Mouse (Mus musculus) megakaryocyte, embryonic 14.5 days (primary cell): ENCODE data around the gene Tha1. TPM values are rescaled to one million over a fixed set of nuclear protein-coding genes. Genes with fewer than 3 reads are reported as not detected.

ENCODE experiments used
- H3K27me3 ChIP-seq: replicated peaks from 2 replicates; pipeline ENCODE3; 2012; ENCODE audit warnings: inconsistent platforms
- H3K36me3 ChIP-seq: replicated peaks from 2 replicates; pipeline ENCODE3; 2012; ENCODE audit warnings: low read length, inconsistent platforms, mixed read lengths
- H3K4me1 ChIP-seq: 2 replicates; pipeline ENCODE4 v1.6.1; 2012; ENCODE audit warnings: inconsistent platforms
- H3K4me3 ChIP-seq: replicated peaks from 2 replicates; pipeline ENCODE3; 2012; ENCODE audit warnings: moderate library complexity, mild to moderate bottlenecking, inconsistent platforms
- H3K9me3 ChIP-seq: 2 replicates; pipeline ENCODE4 v1.6.1; 2012; ENCODE audit warnings: inconsistent platforms
- FLI1 ChIP-seq: IDR thresholded peaks from 2 replicates; pipeline ENCODE4 v1.6.1; 2012; ENCODE audit warnings: low read length, inconsistent platforms, mixed read lengths
- GATA1 ChIP-seq: IDR thresholded peaks from 3 replicates; pipeline ENCODE4 v1.6.1; 2012; ENCODE audit warnings: mixed read lengths, low read length, inconsistent platforms, borderline replicate concordance
- polyA plus RNA-seq: library from polyadenylated mRNA; stranded (reverse); fragments of >175 nt; gene quantifications from 2 replicates; pipeline ENCODE4 v1.2.3, GENCODE M21; 2012; ENCODE audit warnings: low replicate concordance; ENCODE audit not compliant: insufficient read depth

Gene Tha1
- polyA plus RNA-seq, 1 experiment = 6.4 TPM

DNA sequence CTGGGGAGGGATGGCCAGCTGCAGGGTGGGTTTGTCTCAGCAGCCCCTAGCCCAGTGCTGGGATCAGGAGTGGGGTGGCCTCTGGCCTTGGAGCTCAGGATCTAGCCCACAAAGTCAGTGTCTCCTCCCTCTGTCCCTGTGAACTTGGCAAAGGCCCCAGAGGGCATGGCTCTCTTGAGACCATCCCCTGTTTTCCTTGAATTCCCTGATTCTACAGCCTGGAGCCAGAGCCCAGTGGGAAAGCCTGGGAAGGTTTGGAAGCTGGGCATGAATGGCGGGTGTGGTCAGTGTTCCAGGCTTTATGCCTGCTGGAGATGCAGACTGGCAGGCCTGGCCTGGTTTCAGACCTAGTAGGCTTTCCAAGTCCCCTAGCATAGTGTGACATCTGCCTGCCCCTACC lies 8.9 kb upstream of the Tha1 start:
- Histone ChIP-seq H3K36me3 (no peaks in the 10 kb centered on the region), H3K4me1 (peaks cover 68% of the 10 kb centered on the region), H3K9me3 (no peaks in the 10 kb centered on the region), H3K4me3 (no peak overlapping the region), H3K27me3 (peaks cover 51% of the 10 kb centered on the region)
- no peak for TF ChIP-seq FLI1
- TF ChIP-seq GATA1 = no peak

DNA sequence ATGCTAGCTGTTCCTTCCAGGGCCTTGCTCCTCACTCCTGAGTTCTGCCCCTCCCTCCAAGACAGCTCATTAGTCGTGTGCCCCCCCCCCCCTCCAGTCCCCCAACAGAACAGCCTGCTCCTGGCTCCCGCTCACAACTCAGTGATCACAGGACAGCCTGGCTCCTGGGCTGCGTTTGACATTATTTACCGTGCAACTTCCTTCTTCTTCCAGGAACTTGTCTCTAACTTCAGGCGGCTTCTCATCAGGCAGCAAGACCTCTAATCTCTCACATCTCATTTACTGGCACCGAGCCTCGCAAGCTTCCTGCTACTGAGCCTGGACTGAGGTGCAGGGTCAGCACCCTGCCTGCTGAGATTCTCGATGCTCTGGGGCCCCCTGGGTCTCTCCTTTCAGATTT lies 8.5 kb upstream of the Tha1 start:
- no peaks in the 10 kb centered on the region for H3K9me3 ChIP-seq
- no peak overlapping the region for H3K4me3 ChIP-seq
- peaks cover 72% of the 10 kb centered on the region for H3K4me1 ChIP-seq
- H3K27me3 ChIP-seq = peaks cover 49% of the 10 kb centered on the region
- no peaks in the 10 kb centered on the region for H3K36me3 ChIP-seq
- TF ChIP-seq GATA1 (no peak), FLI1 (no peak)

DNA sequence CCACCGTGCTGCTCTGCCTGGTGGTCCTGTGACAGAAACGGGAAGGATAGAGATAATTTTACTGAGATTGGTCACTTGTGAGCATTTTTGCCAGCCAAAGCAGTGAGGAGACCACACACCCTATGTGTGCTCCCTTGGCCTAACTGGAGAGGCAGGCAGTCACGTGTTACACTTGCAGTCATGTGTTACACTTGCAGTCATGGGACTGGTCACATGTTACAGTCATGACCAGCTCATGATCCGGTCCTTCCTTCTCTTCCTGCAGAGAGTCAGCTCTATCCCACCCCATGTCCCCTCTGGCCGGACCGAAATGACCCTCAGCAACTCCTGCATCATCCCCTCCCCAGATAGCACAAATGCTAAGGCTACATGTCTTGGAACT lies 7.7 kb upstream of the Tha1 start:
- H3K27me3 ChIP-seq = peaks cover 46% of the 10 kb centered on the region
- H3K9me3 ChIP-seq = no peaks in the 10 kb centered on the region
- no peak for TF ChIP-seq GATA1
- peak overlapping the region; percentile 29 for H3K4me3 ChIP-seq
- peaks cover 75% of the 10 kb centered on the region for H3K4me1 ChIP-seq
- H3K36me3 ChIP-seq = no peaks in the 10 kb centered on the region

DNA sequence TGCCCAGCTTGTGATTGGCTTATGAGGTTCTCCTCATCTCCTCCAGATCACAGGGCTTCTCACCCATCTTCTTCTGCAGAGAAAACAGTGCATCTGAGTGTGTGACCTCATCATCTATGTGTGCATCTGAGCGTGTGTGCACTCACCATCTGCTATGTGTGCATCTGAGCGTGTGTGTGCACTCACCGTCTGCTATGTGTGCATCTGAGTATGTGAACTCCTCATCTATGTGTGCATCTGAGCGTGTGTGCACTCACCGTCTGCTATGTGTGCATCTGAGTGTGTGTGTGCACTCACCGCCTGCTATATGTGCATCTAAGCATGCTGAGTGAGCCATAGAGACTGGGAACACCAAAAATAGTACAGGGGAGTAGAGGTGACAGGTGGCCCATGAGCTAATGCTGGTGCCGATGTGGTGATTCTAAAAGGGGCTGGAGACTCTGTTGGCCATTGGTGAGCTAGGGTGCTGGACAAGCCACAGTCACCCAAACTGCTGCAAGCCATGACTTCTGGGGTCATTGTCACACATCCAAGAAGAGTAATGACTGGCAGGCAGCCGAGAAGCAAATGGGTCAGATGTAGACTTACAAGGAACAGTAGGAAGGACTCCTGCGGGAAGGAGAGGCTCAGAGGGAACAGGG lies 7.2 kb upstream of the Tha1 start:
- TF ChIP-seq FLI1 = no peak
- H3K9me3 ChIP-seq = no peaks in the 10 kb centered on the region
- H3K4me1 ChIP-seq = peaks cover 75% of the 10 kb centered on the region
- peak overlapping the region; percentile 57 for H3K4me3 ChIP-seq
- peaks cover 42% of the 10 kb centered on the region for H3K27me3 ChIP-seq
- H3K36me3 ChIP-seq = no peaks in the 10 kb centered on the region

DNA sequence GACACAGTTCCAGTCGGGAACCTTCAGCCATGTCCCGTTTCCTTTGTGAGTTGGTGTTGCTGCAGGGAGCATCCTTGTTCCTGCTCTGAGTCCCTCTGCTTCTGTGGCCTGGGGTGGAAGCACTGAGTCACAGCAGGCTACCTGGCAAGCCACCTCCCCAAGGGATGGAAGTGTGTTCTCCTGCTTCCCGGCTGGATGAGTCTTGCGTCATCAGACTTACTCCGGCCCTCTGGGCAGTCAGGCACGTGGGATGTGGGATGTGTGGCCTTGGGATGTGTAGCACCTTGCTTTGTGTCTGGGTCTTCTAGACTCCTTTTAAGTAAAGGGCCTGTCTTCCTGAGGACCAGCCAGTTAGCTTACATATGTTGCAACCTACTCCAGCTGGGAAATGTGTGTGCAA lies 6.4 kb upstream of the Tha1 start:
- H3K27me3 ChIP-seq = peaks cover 36% of the 10 kb centered on the region
- no peaks in the 10 kb centered on the region for H3K36me3 ChIP-seq
- no peaks in the 10 kb centered on the region for H3K9me3 ChIP-seq
- TF ChIP-seq FLI1 (no peak), GATA1 (no peak)
- no peak overlapping the region for H3K4me3 ChIP-seq
- H3K4me1 ChIP-seq = peaks cover 83% of the 10 kb centered on the region

DNA sequence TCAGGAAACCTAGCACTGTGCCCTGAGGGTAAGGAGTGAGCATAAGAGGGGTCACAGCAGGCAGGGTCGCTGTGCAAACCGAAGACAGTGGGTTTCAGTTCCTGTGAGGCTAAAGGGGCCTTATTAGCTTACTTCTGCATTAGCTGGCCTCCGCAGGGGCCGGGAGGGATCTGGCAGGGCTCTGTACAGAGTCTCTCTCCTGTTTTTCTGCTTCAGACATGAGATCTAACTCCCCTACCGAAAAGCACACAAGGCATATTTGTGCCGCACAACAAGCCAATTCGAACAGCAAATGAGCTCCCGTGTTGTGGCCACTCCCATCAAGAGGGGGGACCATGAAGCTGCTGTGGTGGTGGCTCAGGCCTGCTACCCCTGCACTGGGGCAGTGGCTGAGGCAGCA lies 5.6 kb upstream of the Tha1 start:
- no peak for TF ChIP-seq GATA1
- TF ChIP-seq FLI1 = no peak
- Histone ChIP-seq H3K4me1 (peaks cover 83% of the 10 kb centered on the region), H3K27me3 (peaks cover 28% of the 10 kb centered on the region)

DNA sequence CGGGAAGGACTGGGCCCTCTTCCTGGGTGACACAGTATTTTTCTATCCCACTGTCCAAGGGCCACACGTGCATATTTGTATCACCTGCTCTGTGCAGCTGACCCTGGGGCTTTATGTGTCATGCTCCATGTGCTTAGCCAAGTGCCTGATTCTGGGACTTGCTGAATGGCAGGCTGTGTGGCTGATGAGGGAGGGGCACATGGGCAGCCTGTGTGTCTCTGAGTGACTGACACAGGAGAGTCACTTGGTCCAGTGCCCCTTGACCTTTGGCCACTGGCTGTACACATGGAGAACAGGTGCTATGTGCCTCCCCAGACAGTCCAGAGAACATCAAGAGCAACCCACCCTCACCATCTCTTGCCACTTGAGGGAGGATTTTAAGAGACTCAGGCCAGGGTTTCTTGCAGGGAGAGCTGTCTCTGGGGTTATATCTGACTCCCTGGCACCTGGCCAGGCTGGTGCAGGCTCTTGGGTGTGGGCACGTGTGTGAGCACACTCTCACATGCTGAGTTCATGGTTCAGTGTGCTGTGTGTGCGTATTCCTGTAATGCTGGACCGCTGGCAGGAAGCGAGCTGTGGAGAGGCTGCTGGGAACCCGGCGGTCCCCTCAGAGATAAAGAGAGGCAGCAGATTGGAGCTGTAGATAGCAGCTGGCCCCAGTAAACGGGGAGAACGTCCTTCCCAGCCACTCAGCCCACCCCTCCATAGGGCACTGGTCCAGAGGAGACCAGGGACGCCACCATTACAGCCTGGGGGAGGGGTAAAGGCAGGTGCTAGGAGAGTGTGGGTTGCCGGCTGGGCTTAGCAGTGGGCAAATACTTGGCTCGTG lies 4.8 kb upstream of the Tha1 start:
- TF ChIP-seq GATA1 (no peak; the same call in 2 of the 3 replicates), FLI1 (no peak)
- Histone ChIP-seq H3K4me1 (peaks cover 85% of the 10 kb centered on the region), H3K36me3 (no peaks in the 10 kb centered on the region), H3K4me3 (peak overlapping the region; percentile 86), H3K27me3 (peaks cover 25% of the 10 kb centered on the region), H3K9me3 (no peaks in the 10 kb centered on the region)

More for the DNA sequence above, 5.6 kb upstream of the Tha1 start:
- Histone ChIP-seq H3K9me3 (no peaks in the 10 kb centered on the region), H3K4me3 (peak overlapping the region; percentile 76), H3K36me3 (no peaks in the 10 kb centered on the region)

DNA sequence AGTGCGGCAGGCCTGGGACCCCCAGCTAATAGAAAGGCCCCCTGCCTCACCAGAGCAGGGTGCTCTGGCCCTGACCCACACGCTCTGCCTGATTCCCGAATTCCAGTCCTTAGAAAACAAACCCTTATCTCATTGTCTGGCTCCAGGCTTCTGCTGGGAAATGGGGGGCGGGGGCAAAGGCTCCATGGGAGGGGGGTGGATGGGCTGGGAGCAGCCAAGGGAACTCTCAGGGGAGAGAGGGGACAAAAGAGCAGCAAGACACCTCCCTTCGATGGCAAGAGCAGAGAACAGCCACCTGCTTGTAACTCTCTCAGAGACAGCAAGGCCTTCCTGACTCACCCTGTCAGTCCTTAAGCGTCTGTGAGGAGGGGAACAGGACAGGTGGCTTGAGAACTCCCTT lies 2.4 kb upstream of the Tha1 start:
- Histone ChIP-seq H3K27me3 (peaks cover 17% of the 10 kb centered on the region), H3K4me3 (no peak overlapping the region), H3K36me3 (no peaks in the 10 kb centered on the region)

DNA sequence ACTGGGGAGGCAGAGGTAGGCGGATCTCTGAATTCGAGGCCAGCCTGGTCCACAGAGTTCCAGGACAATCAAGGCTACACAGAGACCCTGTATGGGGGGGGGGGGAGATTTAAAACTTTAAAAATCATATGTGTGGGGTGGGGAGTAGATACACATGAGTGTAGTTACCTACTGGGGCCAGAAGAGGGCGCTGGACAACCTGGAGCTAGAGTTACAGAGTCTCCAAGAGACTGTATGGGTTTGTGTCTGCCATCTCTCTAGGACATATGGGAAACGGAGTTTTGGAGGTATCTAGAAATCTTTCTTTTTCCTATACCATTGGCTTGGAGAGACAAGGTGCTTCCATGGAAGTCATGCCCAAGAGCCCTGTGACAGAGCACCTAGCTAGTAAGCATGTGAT lies 1.1 kb upstream of the Tha1 start:
- TF ChIP-seq FLI1 (no peak), GATA1 (no peak)
- H3K27me3 ChIP-seq = peaks cover 12% of the 10 kb centered on the region
- H3K4me1 ChIP-seq = peaks cover 82% of the 10 kb centered on the region
- no peak overlapping the region for H3K4me3 ChIP-seq
- H3K36me3 ChIP-seq = peaks cover 6% of the 10 kb centered on the region
- H3K9me3 ChIP-seq = no peaks in the 10 kb centered on the region

More for the DNA sequence above, 2.4 kb upstream of the Tha1 start:
- Histone ChIP-seq H3K4me1 (peaks cover 86% of the 10 kb centered on the region), H3K9me3 (no peaks in the 10 kb centered on the region)
- TF ChIP-seq FLI1 (no peak), GATA1 (no peak)

DNA sequence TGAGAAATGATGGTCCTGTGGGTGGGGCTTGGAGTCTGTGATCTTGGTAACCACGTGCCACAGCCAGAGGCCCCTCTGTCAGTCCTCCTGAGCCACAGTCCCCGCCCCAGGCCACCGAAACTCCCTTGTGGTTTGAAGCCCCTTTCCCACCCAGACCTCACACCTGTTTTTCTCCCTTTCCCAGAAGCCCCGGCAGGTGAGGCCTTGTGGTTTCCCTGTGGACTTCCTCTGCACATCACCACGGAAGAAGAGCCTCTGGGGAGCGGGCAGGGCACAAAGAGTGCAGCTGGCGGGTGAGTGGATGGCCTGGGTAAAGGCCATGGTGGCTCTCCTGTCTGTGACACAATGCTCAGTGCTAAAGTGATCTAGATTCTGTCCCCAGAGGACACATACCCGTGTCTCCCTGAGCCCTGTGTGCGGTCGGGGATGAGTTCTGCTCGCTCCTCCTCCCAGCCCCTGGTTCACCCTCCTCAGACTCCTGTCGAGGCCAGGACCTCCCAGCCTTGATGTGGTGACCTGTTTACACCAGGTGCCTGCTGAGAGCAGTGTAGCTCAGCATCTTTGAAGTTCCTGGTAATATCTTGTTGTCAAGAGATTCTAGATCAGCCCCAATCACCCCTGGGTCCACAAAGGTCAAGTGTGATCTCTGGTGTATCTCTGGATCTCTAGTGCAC lies 1.2 kb downstream of the Tha1 start:
- peaks cover 27% of the 10 kb centered on the region for H3K27me3 ChIP-seq
- H3K9me3 ChIP-seq = no peaks in the 10 kb centered on the region
- peak overlapping the region; percentile 91 for H3K4me3 ChIP-seq
- H3K36me3 ChIP-seq = peaks cover 29% of the 10 kb centered on the region
- TF ChIP-seq GATA1 (no peak), FLI1 (no peak)
- peaks cover 58% of the 10 kb centered on the region for H3K4me1 ChIP-seq
